Mouse (Mus musculus) hindbrain, embryonic 13.5 days (tissue): ENCODE measurements at regions not wholly inside any gene's neighbourhood (a gene's known extent, or its start where the extent isn't known, plus 50 kb on each side); places are given as distances from the start of the nearest gene placed in this dataset.

Source experiments
- ATAC-seq: fragments of 200-750 bp; cut with Nextera tagmentation; 2 replicates; pipeline ENCODE4 v1.8.0; 2017; ENCODE audit warnings: moderate TSS enrichment; ENCODE audit not compliant: low FRiP score
- H3K27ac ChIP-seq: fragments of 300-500 bp; sonication (generic); 2 replicates; pipeline ENCODE4 v1.5.1; 2015; ENCODE audit warnings: inconsistent platforms, mild to moderate bottlenecking, moderate library complexity
- H3K27me3 ChIP-seq: fragments of 300-500 bp; sonication (generic); 2 replicates; pipeline ENCODE4 v1.6.1; 2015; ENCODE audit warnings: mild to moderate bottlenecking, inconsistent platforms
- H3K36me3 ChIP-seq: fragments of 300-500 bp; sonication (generic); 2 replicates; pipeline ENCODE4 v1.6.1; 2015; ENCODE audit warnings: mild to moderate bottlenecking, inconsistent platforms
- H3K4me1 ChIP-seq: fragments of 300-500 bp; sonication (generic); replicated peaks from 2 replicates; pipeline ENCODE4 v1.6.1; 2015; ENCODE audit warnings: inconsistent platforms
- H3K4me2 ChIP-seq: fragments of 300-500 bp; sonication (generic); 2 replicates; pipeline ENCODE4 v1.6.1; 2015; ENCODE audit warnings: inconsistent platforms, mild to moderate bottlenecking, moderate library complexity
- H3K4me3 ChIP-seq: fragments of 300-500 bp; sonication (generic); 2 replicates; pipeline ENCODE4 v1.5.1; 2015; ENCODE audit warnings: mild to moderate bottlenecking, inconsistent platforms
- H3K9ac ChIP-seq: fragments of 300-500 bp; sonication (generic); 2 replicates; pipeline ENCODE4 v1.6.1; 2015; ENCODE audit warnings: mild to moderate bottlenecking, inconsistent platforms
- H3K9me3 ChIP-seq: fragments of 300-500 bp; sonication (generic); 2 replicates; pipeline ENCODE4 v1.6.1; 2016; ENCODE audit warnings: inconsistent platforms
- WGBS: fragments of 180-500 bp; shearing (Covaris S2); methylation state at CpG from one replicate; pipeline ENCODE4 v1.1.7; 2015; 5-methylcytosine and 5-hydroxymethylcytosine counted together

DNA sequence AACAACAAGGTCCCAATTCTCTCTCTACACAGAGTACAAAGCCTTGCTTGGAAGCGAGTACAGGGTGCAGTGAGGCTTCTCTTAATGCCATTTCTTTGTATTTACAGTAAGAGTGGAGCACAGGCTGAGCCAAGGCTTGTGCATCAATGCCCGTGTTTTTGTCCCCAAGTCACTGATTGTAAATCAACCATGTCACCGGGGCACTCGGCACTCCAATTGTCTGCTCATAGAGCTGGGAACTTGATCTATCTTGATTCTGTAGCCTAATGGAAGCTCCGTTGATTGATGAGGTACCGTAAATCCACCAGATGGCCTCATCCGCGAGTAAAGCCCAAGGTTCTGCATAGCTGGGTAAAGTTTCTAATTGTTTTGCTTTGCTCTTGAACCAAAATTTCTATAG lies 152.1 kb upstream of the Fam98a start:
- H3K36me3 ChIP-seq, result no peaks in the 10 kb centered on the region
- H3K27me3 ChIP-seq, result no peaks in the 10 kb centered on the region
- 34% methylated on average over 8 of the region's 8 CpGs for WGBS
- H3K9ac ChIP-seq, result no peak overlapping the region
- 0 out of 2 replicates have a peak, but pooled peaks cover 4% of the 10 kb centered on the region for H3K4me1 ChIP-seq
- ATAC-seq, result 0 out of 2 replicates have a peak, but pooled peaks have one; percentile 49
- H3K4me3 ChIP-seq, result no peak overlapping the region
- no peaks in the 10 kb centered on the region for H3K9me3 ChIP-seq
- no peak overlapping the region for H3K4me2 ChIP-seq
- H3K27ac ChIP-seq, result no peak overlapping the region

DNA sequence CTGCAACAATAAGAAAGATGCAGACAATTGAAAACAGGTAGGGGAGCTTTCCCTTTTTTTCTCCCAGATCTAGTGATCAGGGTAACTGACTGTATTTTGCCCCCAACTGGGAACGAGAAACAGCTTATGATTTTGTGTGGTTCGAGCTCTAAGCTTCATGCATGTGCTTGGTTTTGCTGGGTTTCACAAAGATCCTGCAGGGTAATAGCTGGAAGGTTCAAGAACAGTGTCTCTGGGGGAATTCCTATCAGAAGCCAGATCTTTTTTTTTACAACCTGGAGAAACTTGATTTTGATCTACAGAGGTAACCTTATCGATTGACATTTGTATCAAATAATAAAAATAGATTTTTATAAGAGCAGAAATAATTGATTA lies 145.0 kb upstream of the Fam98a start:
- H3K36me3 ChIP-seq, result no peaks in the 10 kb centered on the region
- 82% methylated on average over 3 of the region's 3 CpGs for WGBS
- ATAC-seq, result no peak
- no peaks in the 10 kb centered on the region for H3K4me1 ChIP-seq
- no peak overlapping the region for H3K27ac ChIP-seq
- H3K9ac ChIP-seq, result no peak overlapping the region
- H3K4me2 ChIP-seq, result no peak overlapping the region
- H3K9me3 ChIP-seq, result no peaks in the 10 kb centered on the region
- H3K4me3 ChIP-seq, result no peak overlapping the region
- H3K27me3 ChIP-seq, result no peaks in the 10 kb centered on the region

DNA sequence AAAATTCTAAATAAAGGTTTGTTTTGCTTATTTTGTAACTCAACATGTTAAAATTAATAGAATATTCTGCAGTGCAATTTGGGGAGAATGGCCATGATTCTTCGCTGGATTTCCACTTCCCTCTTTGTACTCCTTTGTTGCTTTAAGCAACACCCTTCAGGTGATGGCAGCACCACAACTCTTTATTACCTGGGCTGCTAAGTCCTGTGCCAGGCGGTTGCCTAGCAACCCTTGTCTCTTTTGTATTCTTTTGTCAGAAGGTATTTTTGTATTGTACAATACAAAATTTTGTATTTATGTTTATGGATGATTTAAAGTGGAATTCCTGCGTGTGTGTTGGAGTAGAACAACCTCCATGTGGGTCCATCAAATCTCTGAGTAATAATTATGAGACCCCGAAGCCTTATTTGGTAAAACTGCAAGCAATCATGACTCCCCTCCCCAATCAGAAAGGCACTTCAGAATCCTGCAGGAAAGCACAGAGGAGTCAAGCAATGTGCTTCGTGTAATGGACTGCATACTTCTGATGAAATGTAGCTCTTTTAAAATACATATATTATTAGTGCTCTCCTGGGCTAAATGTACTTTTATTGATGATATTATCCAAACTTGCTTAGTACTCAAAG lies 144.5 kb upstream of the Fam98a start:
- no peak overlapping the region for H3K9ac ChIP-seq
- H3K4me3 ChIP-seq, result no peak overlapping the region
- no peaks in the 10 kb centered on the region for H3K4me1 ChIP-seq
- no peaks in the 10 kb centered on the region for H3K27me3 ChIP-seq
- 75% methylated on average over 5 of the region's 5 CpGs for WGBS
- ATAC-seq, result no peak
- no peaks in the 10 kb centered on the region for H3K36me3 ChIP-seq
- no peak overlapping the region for H3K4me2 ChIP-seq
- no peak overlapping the region for H3K27ac ChIP-seq
- H3K9me3 ChIP-seq, result no peaks in the 10 kb centered on the region

DNA sequence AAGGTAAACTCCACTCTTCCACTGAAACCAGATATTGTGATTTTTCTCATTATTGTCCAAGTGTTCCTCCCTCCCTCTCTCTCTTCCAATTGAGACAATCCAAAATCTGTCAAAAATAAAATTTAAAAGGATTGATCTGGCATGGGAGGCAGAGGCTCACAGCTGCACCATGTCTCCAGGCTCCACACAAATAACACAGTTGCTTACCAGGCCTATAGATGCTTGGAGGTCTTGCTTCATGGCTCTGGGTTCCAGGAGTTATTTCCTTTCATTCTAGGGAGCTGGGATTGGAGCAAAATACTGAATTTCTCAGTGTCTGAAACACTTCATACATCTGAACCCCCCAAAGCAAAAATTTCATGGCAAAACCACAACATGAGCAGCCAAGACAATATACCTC lies 134.2 kb upstream of the Fam98a start:
- Histone ChIP-seq H3K9ac (no peak overlapping the region), H3K4me2 (no peak overlapping the region), H3K4me3 (no peak overlapping the region), H3K27me3 (no peaks in the 10 kb centered on the region), H3K4me1 (no peaks in the 10 kb centered on the region), H3K9me3 (no peaks in the 10 kb centered on the region), H3K27ac (no peak overlapping the region), H3K36me3 (no peaks in the 10 kb centered on the region)
- ATAC-seq, result no peak

DNA sequence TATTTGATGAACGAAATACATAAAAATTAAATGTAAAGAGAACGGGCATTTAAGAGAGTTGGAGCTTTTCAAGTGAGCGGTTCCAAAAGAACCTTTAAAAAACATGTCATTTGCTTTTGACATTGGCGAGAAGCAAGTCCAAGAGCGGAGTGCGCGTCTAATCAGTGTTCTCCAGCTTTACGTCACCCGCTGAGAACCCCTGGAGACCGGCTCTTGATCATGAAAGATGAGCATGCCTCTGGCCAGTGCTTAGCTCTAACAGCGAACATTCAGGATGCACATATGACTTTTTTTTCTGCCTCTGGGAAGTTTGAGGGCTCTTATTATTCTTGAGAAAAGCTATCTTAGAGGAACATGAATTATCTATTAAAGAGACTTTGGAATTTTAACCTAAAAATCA lies 95.2 kb upstream of the Fam98a start:
- Histone ChIP-seq H3K4me1 (no peaks in the 10 kb centered on the region; the same call in 1 of the 2 replicates), H3K4me2 (peak overlapping the region; percentile 17; the same call in 1 of the 2 replicates), H3K9ac (no peak overlapping the region), H3K27me3 (no peaks in the 10 kb centered on the region), H3K27ac (no peak overlapping the region), H3K4me3 (no peak overlapping the region), H3K36me3 (no peaks in the 10 kb centered on the region), H3K9me3 (no peaks in the 10 kb centered on the region)
- no peak; the same call in 1 of the 2 replicates for ATAC-seq
- WGBS, result 44% methylated on average over 11 of the region's 11 CpGs

DNA sequence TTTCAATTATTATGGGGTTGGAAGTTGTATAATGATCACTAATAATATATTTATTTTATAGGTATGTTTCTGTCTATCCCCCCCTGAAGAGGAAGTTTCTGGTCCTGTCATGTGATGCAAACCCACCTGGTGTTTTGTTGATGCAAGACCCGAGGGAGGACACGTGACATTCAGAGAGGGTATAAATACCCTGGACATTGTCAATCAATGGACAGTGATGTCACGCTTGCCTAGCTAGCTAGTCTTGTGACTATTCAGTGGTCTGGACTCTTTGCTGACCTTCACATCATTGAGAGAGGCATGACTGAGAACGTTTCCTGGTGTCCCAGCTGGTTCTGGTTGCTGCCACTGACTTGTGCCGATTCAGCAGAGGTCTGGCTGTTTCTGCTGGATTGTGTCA lies 93.0 kb upstream of the Fam98a start:
- H3K4me2 ChIP-seq, result no peak overlapping the region
- peaks cover 6% of the 10 kb centered on the region for H3K4me1 ChIP-seq
- H3K9me3 ChIP-seq, result no peaks in the 10 kb centered on the region
- H3K27me3 ChIP-seq, result no peaks in the 10 kb centered on the region
- ATAC-seq, result no peak
- WGBS, result 79% methylated on average over 5 of the region's 5 CpGs
- no peaks in the 10 kb centered on the region for H3K36me3 ChIP-seq
- no peak overlapping the region for H3K27ac ChIP-seq
- no peak overlapping the region for H3K9ac ChIP-seq
- no peak overlapping the region for H3K4me3 ChIP-seq

DNA sequence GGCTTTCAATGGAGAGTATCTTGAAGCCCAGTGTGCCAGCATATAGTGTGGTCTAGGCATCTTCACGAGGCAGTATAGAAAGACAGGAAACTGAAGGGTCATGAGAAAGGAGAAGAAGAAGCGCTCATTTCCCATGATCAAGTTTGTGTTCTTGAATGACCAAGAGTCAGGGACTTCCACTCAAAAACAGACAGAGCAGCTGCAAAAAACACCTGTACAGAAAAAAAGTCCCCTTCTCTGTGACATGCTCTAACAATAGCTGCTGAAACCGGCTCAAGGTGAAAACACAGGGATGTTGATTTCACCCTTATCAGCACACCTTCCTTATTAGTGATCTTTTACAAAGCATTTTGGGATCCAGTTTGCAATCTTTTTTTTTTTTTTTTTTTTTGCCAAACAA lies 90.6 kb upstream of the Fam98a start:
- H3K4me3 ChIP-seq, result no peak overlapping the region
- H3K9ac ChIP-seq, result no peak overlapping the region
- H3K9me3 ChIP-seq, result no peaks in the 10 kb centered on the region
- no peak overlapping the region for H3K4me2 ChIP-seq
- WGBS, result 87% methylated on average over 3 of the region's 3 CpGs
- no peak for ATAC-seq
- no peak overlapping the region for H3K27ac ChIP-seq
- H3K36me3 ChIP-seq, result no peaks in the 10 kb centered on the region
- no peaks in the 10 kb centered on the region for H3K27me3 ChIP-seq
- peaks cover 6% of the 10 kb centered on the region for H3K4me1 ChIP-seq

DNA sequence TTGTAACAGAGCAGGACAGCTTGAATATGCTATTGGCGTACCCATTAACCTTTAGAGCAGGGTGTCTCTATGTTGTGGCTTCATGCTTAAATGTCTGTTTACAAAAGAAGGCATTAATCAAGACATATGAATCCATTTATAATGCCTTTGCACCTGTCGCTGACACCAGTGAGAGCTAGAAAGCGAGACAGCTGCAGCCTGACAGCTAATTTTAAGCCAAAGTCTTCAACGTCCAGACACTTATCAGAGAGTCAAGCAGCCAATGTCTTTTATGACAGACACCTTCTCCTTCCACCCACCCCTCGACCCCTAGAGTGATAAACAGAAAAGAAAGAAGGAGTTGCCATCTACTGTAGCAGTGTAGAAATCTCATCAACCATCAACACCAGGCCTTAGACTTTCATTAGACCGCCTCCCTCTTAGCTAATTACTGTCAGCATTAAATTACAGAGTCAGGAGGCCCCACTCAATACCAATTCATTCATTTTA lies 89.3 kb upstream of the Fam98a start:
- H3K27ac ChIP-seq, result peak overlapping the region; percentile 30; the same call in 1 of the 2 replicates
- H3K4me1 ChIP-seq, result peaks cover 6% of the 10 kb centered on the region
- H3K9me3 ChIP-seq, result no peaks in the 10 kb centered on the region
- ATAC-seq, result peak; percentile 78
- no peak overlapping the region for H3K9ac ChIP-seq
- no peak overlapping the region for H3K4me3 ChIP-seq
- 31% methylated on average over 6 of the region's 6 CpGs for WGBS
- H3K36me3 ChIP-seq, result no peaks in the 10 kb centered on the region
- H3K27me3 ChIP-seq, result no peaks in the 10 kb centered on the region
- no peak overlapping the region for H3K4me2 ChIP-seq

DNA sequence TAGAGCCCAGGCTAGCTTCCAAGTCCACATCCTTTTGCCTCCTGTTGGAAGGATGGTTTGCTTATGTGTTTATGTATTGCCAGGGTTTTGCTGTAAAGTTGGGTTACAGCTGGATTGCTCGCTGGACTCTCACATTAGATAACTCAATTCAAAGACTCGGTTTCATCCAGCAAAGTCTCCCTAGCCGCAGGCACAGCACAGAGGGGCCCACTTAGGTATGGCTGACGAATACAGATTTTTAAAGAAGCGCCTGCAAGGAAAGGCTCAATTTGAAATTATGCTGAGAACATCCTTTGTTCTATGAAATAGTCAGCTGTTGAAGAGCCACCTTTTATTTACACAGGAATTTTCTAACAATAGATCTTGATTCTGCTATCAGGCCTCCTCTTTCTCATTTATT lies 88.8 kb upstream of the Fam98a start:
- H3K27ac ChIP-seq, result peak overlapping the region; percentile 30; the same call in 1 of the 2 replicates
- no peaks in the 10 kb centered on the region for H3K36me3 ChIP-seq
- 42% methylated on average over 5 of the region's 5 CpGs for WGBS
- H3K27me3 ChIP-seq, result no peaks in the 10 kb centered on the region
- no peak overlapping the region for H3K4me2 ChIP-seq
- no peak overlapping the region for H3K4me3 ChIP-seq
- H3K4me1 ChIP-seq, result peaks cover 6% of the 10 kb centered on the region
- ATAC-seq, result peak; percentile 14; the same call in 1 of the 2 replicates
- H3K9me3 ChIP-seq, result no peaks in the 10 kb centered on the region
- no peak overlapping the region for H3K9ac ChIP-seq

DNA sequence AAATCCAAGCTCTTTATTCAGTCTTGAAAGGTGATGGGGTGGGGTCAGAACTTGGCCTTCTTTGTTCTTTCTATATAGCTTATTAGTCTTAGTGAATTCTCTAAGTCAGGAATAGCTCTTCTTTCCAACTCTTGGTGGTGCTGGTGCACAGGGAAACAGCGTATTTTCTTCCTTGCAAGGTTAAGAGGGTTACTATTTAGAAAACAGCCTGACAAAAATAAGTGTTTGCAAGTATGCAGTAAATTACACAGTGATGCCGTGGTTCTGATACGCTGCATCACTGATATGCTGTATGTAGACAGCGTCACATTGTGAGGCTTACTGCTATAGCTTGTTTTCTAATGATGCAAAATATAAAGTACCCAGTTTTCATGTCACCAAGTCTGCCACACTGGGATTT lies 78.1 kb upstream of the Fam98a start:
- WGBS, result 80% methylated on average over 4 of the region's 4 CpGs
- 0 out of 2 replicates have a peak, but pooled peaks have one; percentile 24 for ATAC-seq
- no peak overlapping the region for H3K4me3 ChIP-seq

DNA sequence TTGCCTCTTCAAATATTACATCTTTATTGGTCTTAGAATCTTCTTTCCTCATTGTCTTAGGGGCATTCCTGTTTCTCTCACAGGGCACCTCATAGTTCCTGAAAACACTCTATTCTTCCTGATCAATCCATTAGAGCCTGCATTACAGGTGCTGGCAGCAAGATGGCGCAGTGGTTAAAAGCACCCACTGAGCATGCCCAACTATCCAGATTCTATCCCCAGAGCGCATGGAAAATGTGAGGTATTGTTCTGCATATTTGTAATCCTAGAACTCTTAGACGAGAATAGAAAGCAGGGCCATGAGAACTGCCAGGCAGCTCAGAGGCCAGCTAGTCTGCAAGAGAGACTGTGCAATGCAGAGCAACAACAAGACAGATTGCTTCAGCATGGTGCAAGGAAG lies 67.7 kb upstream of the Fam98a start:
- H3K36me3 ChIP-seq, result no peaks in the 10 kb centered on the region
- no peaks in the 10 kb centered on the region for H3K9me3 ChIP-seq
- H3K27ac ChIP-seq, result no peak overlapping the region
- no peak overlapping the region for H3K9ac ChIP-seq
- WGBS, result 64% methylated on average over 3 of the region's 3 CpGs
- no peak overlapping the region for H3K4me3 ChIP-seq
- no peaks in the 10 kb centered on the region for H3K27me3 ChIP-seq
- no peak overlapping the region for H3K4me2 ChIP-seq
- H3K4me1 ChIP-seq, result no peaks in the 10 kb centered on the region
- no peak for ATAC-seq

More for the DNA sequence above, 78.1 kb upstream of the Fam98a start:
- Histone ChIP-seq H3K9ac (no peak overlapping the region), H3K27me3 (no peaks in the 10 kb centered on the region), H3K27ac (no peak overlapping the region), H3K36me3 (no peaks in the 10 kb centered on the region), H3K4me1 (no peaks in the 10 kb centered on the region), H3K9me3 (no peaks in the 10 kb centered on the region), H3K4me2 (no peak overlapping the region)

DNA sequence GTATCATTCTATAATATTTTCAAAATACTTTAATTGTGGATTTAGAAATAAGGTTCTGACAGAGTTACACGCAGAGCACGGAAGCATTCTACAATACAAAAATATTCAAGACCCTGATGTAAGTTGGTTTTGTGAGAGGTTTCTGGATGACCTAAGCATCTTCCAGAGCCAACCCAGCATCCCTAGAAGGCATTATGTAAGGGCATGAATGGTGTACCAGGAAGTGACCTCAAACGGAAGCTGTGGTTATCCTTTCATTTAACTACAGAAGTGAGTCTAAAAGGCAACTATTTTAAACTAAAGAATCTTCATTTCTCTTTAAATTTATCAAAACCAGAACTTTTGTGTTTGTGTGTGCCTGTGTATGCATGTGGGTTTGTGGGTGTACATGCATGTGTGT lies 66.8 kb upstream of the Fam98a start:
- no peaks in the 10 kb centered on the region for H3K27me3 ChIP-seq
- ATAC-seq, result no peak
- no peaks in the 10 kb centered on the region for H3K9me3 ChIP-seq
- WGBS, result 92% methylated on average over 3 of the region's 3 CpGs
- H3K4me2 ChIP-seq, result no peak overlapping the region
- no peaks in the 10 kb centered on the region for H3K4me1 ChIP-seq
- no peaks in the 10 kb centered on the region for H3K36me3 ChIP-seq
- no peak overlapping the region for H3K9ac ChIP-seq
- no peak overlapping the region for H3K27ac ChIP-seq
- no peak overlapping the region for H3K4me3 ChIP-seq

DNA sequence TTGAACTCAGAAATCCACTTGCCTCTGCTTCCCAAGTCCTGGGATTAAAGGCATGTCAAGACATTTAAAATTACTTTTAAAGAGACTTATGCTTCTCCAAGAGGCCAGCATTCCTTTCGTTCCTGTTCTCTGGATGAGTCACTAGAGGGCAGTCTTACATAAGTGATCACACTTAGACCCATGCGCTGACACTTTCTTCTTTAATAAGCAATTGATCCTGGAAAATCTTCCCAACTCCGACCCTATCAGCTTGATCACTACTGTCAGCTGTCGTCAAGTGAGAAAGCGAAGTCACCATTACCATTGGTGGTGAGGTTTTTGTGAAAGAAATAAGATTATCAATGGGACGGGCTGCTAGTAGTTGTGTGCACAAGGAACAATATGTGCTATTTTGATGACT lies 65.5 kb upstream of the Fam98a start:
- Histone ChIP-seq H3K4me2 (0 out of 2 replicates have a peak overlapping the region, but pooled peaks have one; percentile 23), H3K4me1 (no peaks in the 10 kb centered on the region), H3K9me3 (no peaks in the 10 kb centered on the region), H3K4me3 (no peak overlapping the region), H3K27me3 (no peaks in the 10 kb centered on the region), H3K9ac (no peak overlapping the region), H3K27ac (no peak overlapping the region), H3K36me3 (no peaks in the 10 kb centered on the region)
- ATAC-seq, result peak; percentile 72
- whole genome bisulfite sequencing, result 20% methylated on average over 6 of the region's 6 CpGs
